Mouse (Mus musculus): ENCODE results near the gene Dctd. TPM values are rescaled to one million over a fixed set of nuclear protein-coding genes. Genes with fewer than 3 reads are reported as not detected.

Gene Dctd
- not detected for polyA plus RNA-seq (2014; fragmentation: Illumina TruSeq; extraction: RNeasy Lipid Tissue Mini Kit (QIAGEN cat#74804); ENCODE audit: low read depth, low replicate concordance)

GRCm38 (mm10) chr8:48098792-48099191 is at the start of gene Dctd:
Gene Dctd, plus strand, starts transcription at chr8:48099092.

Other genes with a start within 250 kb of the Dctd start
- gene Wwc2, start 108.2 kb upstream of the Dctd start, polyA plus RNA-seq (2014; fragmentation: Illumina TruSeq; extraction: RNeasy Lipid Tissue Mini Kit (QIAGEN cat#74804); ENCODE audit: low read depth, low replicate concordance) = 3.9 TPM

Data from liver, adult 10 weeks (tissue).